Comparison of ENCODE assay signal across 8 mouse cellular contexts in genomic region chr5:135186231-135186620, GRCm38 (mm10). TPM values are rescaled to one million over a fixed set of nuclear protein-coding genes. Genes with fewer than 3 reads are reported as not detected.
DNase-seq lines count a peak whose midpoint lies in the region; ATAC-seq and TF ChIP-seq lines count a peak whose summit lies in the region.

No protein-coding gene starts in this region.

- H3K36me3 ChIP-seq in heart, embryonic 15.5 days: peaks cover 11% of the 10 kb centered on the region
- H3K36me3 ChIP-seq in hindbrain, embryonic 15.5 days: peaks cover 16% of the 10 kb centered on the region
- H3K36me3 ChIP-seq in midbrain, embryonic 13.5 days: peaks cover 23% of the 10 kb centered on the region

- H3K27me3 ChIP-seq in heart, embryonic 15.5 days: no peaks in the 10 kb centered on the region
- H3K27me3 ChIP-seq in hindbrain, embryonic 15.5 days: no peaks in the 10 kb centered on the region
- no peaks in the 10 kb centered on the region for H3K27me3 ChIP-seq in midbrain, embryonic 13.5 days

- 23% methylated on average over 10 of the region's 10 CpGs for WGBS in heart, embryonic 15.5 days
- WGBS in bone marrow, adult 2 months: 12% methylated on average over 10 of the region's 10 CpGs
- WGBS in hindbrain, embryonic 15.5 days: 18% methylated on average over 10 of the region's 10 CpGs
- WGBS in midbrain, embryonic 13.5 days: 23% methylated on average over 10 of the region's 10 CpGs

- H3K4me1 ChIP-seq in heart, embryonic 15.5 days (replicated peaks): peaks cover 24% of the 10 kb centered on the region
- peaks cover 3% of the 10 kb centered on the region for H3K4me1 ChIP-seq in bone marrow, adult 2 months (ENCODE audit: control insufficient read depth, insufficient read depth, low read length)
- H3K4me1 ChIP-seq in hindbrain, embryonic 15.5 days (replicated peaks): peaks cover 32% of the 10 kb centered on the region
- H3K4me1 ChIP-seq in midbrain, embryonic 13.5 days (replicated peaks): peaks cover 29% of the 10 kb centered on the region

- no peaks in the 10 kb centered on the region for H3K9me3 ChIP-seq in heart, embryonic 15.5 days (replicated peaks)
- no peaks in the 10 kb centered on the region for H3K9me3 ChIP-seq in hindbrain, embryonic 15.5 days
- H3K9me3 ChIP-seq in midbrain, embryonic 13.5 days: peaks cover 6% of the 10 kb centered on the region; the same call in 1 of the 2 replicates

- H3K4me2 ChIP-seq in heart, embryonic 15.5 days: peak overlapping the region; percentile 72
- peak overlapping the region; percentile 90 for H3K4me2 ChIP-seq in hindbrain, embryonic 15.5 days
- H3K4me2 ChIP-seq in midbrain, embryonic 13.5 days (replicated peaks): peak overlapping the region; percentile 92

- H3K27ac ChIP-seq in heart, embryonic 15.5 days: peak overlapping the region; percentile 96
- H3K27ac ChIP-seq in bone marrow, adult 2 months (ENCODE audit: control insufficient read depth, insufficient read depth, low read depth, low read length, poor library complexity): peak overlapping the region; percentile 89
- peak overlapping the region; percentile 96 for H3K27ac ChIP-seq in hindbrain, embryonic 15.5 days (replicated peaks)
- peak overlapping the region; percentile 98 for H3K27ac ChIP-seq in midbrain, embryonic 13.5 days

- H3K4me3 ChIP-seq in heart, embryonic 15.5 days: peak overlapping the region; percentile 83
- H3K4me3 ChIP-seq in bone marrow, adult 2 months (replicated peaks; ENCODE audit: control insufficient read depth, low read depth, low read length): peak overlapping the region; percentile 76
- peak overlapping the region; percentile 98 for H3K4me3 ChIP-seq in hindbrain, embryonic 15.5 days
- peak overlapping the region; percentile 98 for H3K4me3 ChIP-seq in midbrain, embryonic 13.5 days (replicated peaks)

- no peak for DNase-seq in heart, adult 18-20 months
- DNase-seq in ovary, postnatal 10 days (ENCODE audit: low spot score): no peak
- DNase-seq in thymus, postnatal 10 days (ENCODE audit: low spot score in 2 of 2): no peak
- DNase-seq in gastrocnemius, postnatal 25 days: no peak

- peak overlapping the region; percentile 55 for H3K9ac ChIP-seq in heart, embryonic 15.5 days
- H3K9ac ChIP-seq in hindbrain, embryonic 15.5 days: peak overlapping the region; percentile 97
- H3K9ac ChIP-seq in midbrain, embryonic 13.5 days (replicated peaks): peak overlapping the region; percentile 98

- no peak for ATAC-seq in heart, embryonic 15.5 days (replicated peaks; ENCODE audit: insufficient number of reproducible peaks, insufficient read depth, low FRiP score, low read depth)
- no peak for ATAC-seq in hindbrain, embryonic 15.5 days (ENCODE audit: low FRiP score, low read depth)
- ATAC-seq in midbrain, embryonic 13.5 days: no peak

- no peak for TF ChIP-seq CTCF in bone marrow, adult 2 months (IDR thresholded peaks at IDR 0.05; ENCODE audit: control insufficient read depth, insufficient read depth, low read length)

- no peak for TF ChIP-seq POLR2A in bone marrow, adult 2 months (IDR thresholded peaks at IDR 0.05; ENCODE audit: borderline replicate concordance, control insufficient read depth, low read depth, low read length)

RNA-seq across cellular contexts. Expression of gene Baz1b, which starts 0.8 kb away (rescaled TPM):
- polyA plus RNA-seq in heart, embryonic 15.5 days (2015; fragmentation: Nextera tagmentation; extraction: Ambion mirVana): 20.9 and 25.8 TPM in 2 replicates
- total RNA-seq in heart, adult 18-20 months (2021): 10 to 100 TPM; 39.2 to 43.7 TPM
- polyA plus RNA-seq in bone marrow, adult 2 months (2011; ENCODE audit: insufficient read depth, insufficient read length, low replicate concordance, missing spikeins): 69.6 and 92.7 TPM in 2 replicates
- 26.6 and 28.9 TPM in 2 replicates for polyA plus RNA-seq in hindbrain, embryonic 15.5 days (2015; fragmentation: Nextera tagmentation; extraction: Ambion mirVana)
- 40.0 and 44.3 TPM in 2 replicates for polyA plus RNA-seq in midbrain, embryonic 13.5 days (2015; fragmentation: Nextera tagmentation; extraction: Ambion mirVana)
- total RNA-seq in gastrocnemius, postnatal 25 days (2021): 10 to 100 TPM; 25.7 to 29.2 TPM

RNA-seq across cellular contexts. Expression of gene Bcl7b, which starts 18.1 kb away (rescaled TPM):
- polyA plus RNA-seq in heart, embryonic 15.5 days (2015; fragmentation: Nextera tagmentation; extraction: Ambion mirVana): 39.3 and 39.4 TPM in 2 replicates
- total RNA-seq in heart, adult 18-20 months (2021): 10 to 100 TPM; 47.0 to 47.8 TPM
- polyA plus RNA-seq in bone marrow, adult 2 months (2011; ENCODE audit: insufficient read depth, insufficient read length, low replicate concordance, missing spikeins): 30.7 and 40.7 TPM in 2 replicates
- 38.4 and 41.4 TPM in 2 replicates for polyA plus RNA-seq in hindbrain, embryonic 15.5 days (2015; fragmentation: Nextera tagmentation; extraction: Ambion mirVana)
- polyA plus RNA-seq in midbrain, embryonic 13.5 days (2015; fragmentation: Nextera tagmentation; extraction: Ambion mirVana): 49.6 and 51.2 TPM in 2 replicates
- 10 to 100 TPM; 27.1 to 27.4 TPM for total RNA-seq in gastrocnemius, postnatal 25 days (2021)

RNA-seq across cellular contexts. Expression of gene Tbl2, which starts 36.8 kb away (rescaled TPM):
- 17.2 and 20.2 TPM in 2 replicates for polyA plus RNA-seq in heart, embryonic 15.5 days (2015; fragmentation: Nextera tagmentation; extraction: Ambion mirVana)
- total RNA-seq in heart, adult 18-20 months (2021): 10 to 100 TPM in 1 of 2 experiments, 1 to 10 TPM in 1; 9.5 to 11.3 TPM
- 3.5 and 7.8 TPM in 2 replicates for polyA plus RNA-seq in bone marrow, adult 2 months (2011; ENCODE audit: insufficient read depth, insufficient read length, low replicate concordance, missing spikeins)
- 13.9 and 16.0 TPM in 2 replicates for polyA plus RNA-seq in hindbrain, embryonic 15.5 days (2015; fragmentation: Nextera tagmentation; extraction: Ambion mirVana)
- 13.7 and 14.3 TPM in 2 replicates for polyA plus RNA-seq in midbrain, embryonic 13.5 days (2015; fragmentation: Nextera tagmentation; extraction: Ambion mirVana)
- 10 to 100 TPM in 1 of 2 experiments, 1 to 10 TPM in 1; 7.5 to 10.5 TPM for total RNA-seq in gastrocnemius, postnatal 25 days (2021)
